Comparison of ENCODE assay signal across 8 mouse cellular contexts in genomic region chr19:47537879-47538278, GRCm38 (mm10). TPM values are rescaled to one million over a fixed set of nuclear protein-coding genes. Genes with fewer than 3 reads are reported as not detected.
DNase-seq lines count a peak whose midpoint lies in the region; ATAC-seq and TF ChIP-seq lines count a peak whose summit lies in the region.

No protein-coding gene starts in this region.

- no peaks in the 10 kb centered on the region for H3K9me3 ChIP-seq in kidney, postnatal 0 days (replicated peaks; ENCODE audit: low read length)
- H3K9me3 ChIP-seq in hindbrain, embryonic 16.5 days (ENCODE audit: control insufficient read depth, low read length) = no peaks in the 10 kb centered on the region

- H3K36me3 ChIP-seq in kidney, postnatal 0 days (ENCODE audit: insufficient read depth, low read length) = no peaks in the 10 kb centered on the region
- no peaks in the 10 kb centered on the region for H3K36me3 ChIP-seq in hindbrain, embryonic 16.5 days (ENCODE audit: control insufficient read depth, insufficient read depth, low read length)

- H3K27ac ChIP-seq in kidney, postnatal 0 days = peak overlapping the region; percentile 89
- H3K27ac ChIP-seq in hindbrain, embryonic 16.5 days (ENCODE audit: low read depth, low read length) = no peak overlapping the region; the same call in 1 of the 2 replicates

- WGBS in kidney, postnatal 0 days = 56% methylated on average over 6 of the region's 6 CpGs
- 89% methylated on average over 6 of the region's 6 CpGs for WGBS in hindbrain, embryonic 16.5 days

- H3K4me3 ChIP-seq in kidney, postnatal 0 days (replicated peaks; ENCODE audit: low read depth, low read length) = no peak overlapping the region
- H3K4me3 ChIP-seq in hindbrain, embryonic 16.5 days (ENCODE audit: low read length) = no peak overlapping the region

- DNase-seq in kidney, postnatal 0 days (ENCODE audit: low spot score) = peak; percentile 29
- no peak for DNase-seq in kidney, postnatal 36 days
- peak; percentile 24 for DNase-seq in gastrocnemius, postnatal 10 days
- DNase-seq in lung, postnatal 36 days = peak; percentile 58
- DNase-seq in retina, embryonic 14.5 days (ENCODE audit: low spot score) = no peak
- no peak for DNase-seq in right cerebral cortex, adult 2 months (ENCODE audit: low spot score in 2 of 2)
- DNase-seq in right cerebral cortex, postnatal 25 days = no peak

- no peak for TF ChIP-seq CTCF in kidney, postnatal 0 days (IDR thresholded peaks at IDR 0.05; ENCODE audit: low read depth)

- peaks cover 21% of the 10 kb centered on the region for H3K4me1 ChIP-seq in kidney, postnatal 0 days (replicated peaks; ENCODE audit: insufficient read depth, low read length)
- H3K4me1 ChIP-seq in hindbrain, embryonic 16.5 days (ENCODE audit: control insufficient read depth, insufficient read depth, low read depth, low read length) = peaks cover 10% of the 10 kb centered on the region

- ATAC-seq in kidney, postnatal 0 days (replicated peaks; ENCODE audit: low FRiP score, low read depth) = no peak
- no peak for ATAC-seq in hindbrain, embryonic 16.5 days

- no peaks in the 10 kb centered on the region for H3K27me3 ChIP-seq in kidney, postnatal 0 days (ENCODE audit: insufficient read depth, low read length)
- no peaks in the 10 kb centered on the region for H3K27me3 ChIP-seq in hindbrain, embryonic 16.5 days (replicated peaks; ENCODE audit: control insufficient read depth, insufficient read depth, low read length)

- H3K9ac ChIP-seq in kidney, postnatal 0 days (ENCODE audit: low read depth, low read length) = no peak overlapping the region
- peak overlapping the region; percentile 76; the same call in 1 of the 2 replicates for H3K9ac ChIP-seq in hindbrain, embryonic 16.5 days (ENCODE audit: low read depth, low read length)

- H3K4me2 ChIP-seq in kidney, postnatal 0 days (ENCODE audit: low read length) = peak overlapping the region; percentile 79
- no peak overlapping the region; the same call in 1 of the 2 replicates for H3K4me2 ChIP-seq in hindbrain, embryonic 16.5 days (ENCODE audit: low read length)

RNA-seq across cellular contexts. Expression of gene Stn1, which starts 0.6 kb away (rescaled TPM):
- polyA plus RNA-seq in kidney, postnatal 0 days (2015; fragmentation: Nextera tagmentation; extraction: Ambion mirVana) = 31.5 and 33.9 TPM in 2 replicates
- 10 to 100 TPM; 10.5 to 15.2 TPM for total RNA-seq in gastrocnemius, postnatal 10 days (2021)
- polyA plus RNA-seq in hindbrain, embryonic 16.5 days (2015; fragmentation: Nextera tagmentation; extraction: Ambion mirVana) = 28.2 and 32.1 TPM in 2 replicates

RNA-seq across cellular contexts. Expression of gene Slk, which starts 41.6 kb away (rescaled TPM):
- 12.5 and 14.6 TPM in 2 replicates for polyA plus RNA-seq in kidney, postnatal 0 days (2015; fragmentation: Nextera tagmentation; extraction: Ambion mirVana)
- total RNA-seq in gastrocnemius, postnatal 10 days (2021) = 10 to 100 TPM; 35.5 to 43.7 TPM
- 5.6 and 5.8 TPM in 2 replicates for polyA plus RNA-seq in hindbrain, embryonic 16.5 days (2015; fragmentation: Nextera tagmentation; extraction: Ambion mirVana)

Comparison
In these comparisons a context has a peak if more than half of its experiments do, and no peak if none do; other contexts are left out.
1. DNase-seq: peak in kidney, postnatal 0 days (single experiment), gastrocnemius, postnatal 10 days (single experiment) and lung, postnatal 36 days (single experiment); none in kidney, postnatal 36 days (0 of 2), retina, embryonic 14.5 days (single experiment), right cerebral cortex, adult 2 months (0 of 2) and right cerebral cortex, postnatal 25 days (single experiment).